Mouse (Mus musculus) hindbrain, embryonic 13.5 days (tissue): ENCODE measurements around the gene Slamf8. TPM values are rescaled to one million over a fixed set of nuclear protein-coding genes. Genes with fewer than 3 reads are reported as not detected.

ENCODE experiments used
- ATAC-seq: fragments of 200-750 bp; cut with Nextera tagmentation; 2 replicates; pipeline ENCODE4 v1.8.0; 2017; ENCODE audit warnings: moderate TSS enrichment; ENCODE audit not compliant: low FRiP score
- H3K27ac ChIP-seq: fragments of 300-500 bp; sonication (generic); 2 replicates; pipeline ENCODE4 v1.5.1; 2015; ENCODE audit warnings: inconsistent platforms, mild to moderate bottlenecking, moderate library complexity
- H3K27me3 ChIP-seq: fragments of 300-500 bp; sonication (generic); 2 replicates; pipeline ENCODE4 v1.6.1; 2015; ENCODE audit warnings: mild to moderate bottlenecking, inconsistent platforms
- H3K36me3 ChIP-seq: fragments of 300-500 bp; sonication (generic); 2 replicates; pipeline ENCODE4 v1.6.1; 2015; ENCODE audit warnings: mild to moderate bottlenecking, inconsistent platforms
- H3K4me1 ChIP-seq: fragments of 300-500 bp; sonication (generic); replicated peaks from 2 replicates; pipeline ENCODE4 v1.6.1; 2015; ENCODE audit warnings: inconsistent platforms
- H3K4me2 ChIP-seq: fragments of 300-500 bp; sonication (generic); 2 replicates; pipeline ENCODE4 v1.6.1; 2015; ENCODE audit warnings: inconsistent platforms, mild to moderate bottlenecking, moderate library complexity
- H3K4me3 ChIP-seq: fragments of 300-500 bp; sonication (generic); 2 replicates; pipeline ENCODE4 v1.5.1; 2015; ENCODE audit warnings: mild to moderate bottlenecking, inconsistent platforms
- H3K9ac ChIP-seq: fragments of 300-500 bp; sonication (generic); 2 replicates; pipeline ENCODE4 v1.6.1; 2015; ENCODE audit warnings: mild to moderate bottlenecking, inconsistent platforms
- H3K9me3 ChIP-seq: fragments of 300-500 bp; sonication (generic); 2 replicates; pipeline ENCODE4 v1.6.1; 2016; ENCODE audit warnings: inconsistent platforms
- WGBS: fragments of 180-500 bp; shearing (Covaris S2); methylation state at CpG from one replicate; pipeline ENCODE4 v1.1.7; 2015; 5-methylcytosine and 5-hydroxymethylcytosine counted together
- polyA plus RNA-seq: library from polyadenylated mRNA; unstranded; fragments of >200 nt; fragmentation: Nextera tagmentation; extraction: Ambion mirVana; gene quantifications from 2 replicates; pipeline ENCODE4 v1.2.1, GENCODE M21; 2015

Gene Slamf8
- polyA plus RNA-seq, 1 experiment from 2014 or later: not detected

GRCm38 (mm10) chr1:172585026-172585425, 5.3 kb downstream of the Slamf8 start:
- no peaks in the 10 kb centered on the region for H3K9me3 ChIP-seq
- peak; percentile 62 for ATAC-seq
- peaks cover 6% of the 10 kb centered on the region; the same call in 1 of the 2 replicates for H3K27me3 ChIP-seq
- H3K4me1 ChIP-seq: peaks cover 20% of the 10 kb centered on the region
- 61% methylated on average over 4 of the region's 4 CpGs for WGBS
- H3K9ac ChIP-seq: no peak overlapping the region
- H3K4me2 ChIP-seq: no peak overlapping the region
- H3K27ac ChIP-seq: peak overlapping the region; percentile 78; the same call in 1 of the 2 replicates
- no peak overlapping the region for H3K4me3 ChIP-seq
- H3K36me3 ChIP-seq: no peaks in the 10 kb centered on the region

GRCm38 (mm10) chr1:172584271-172584670, 6.1 kb downstream of the Slamf8 start:
- no peaks in the 10 kb centered on the region for H3K36me3 ChIP-seq
- ATAC-seq: no peak
- no peaks in the 10 kb centered on the region for H3K9me3 ChIP-seq
- H3K4me1 ChIP-seq: peaks cover 20% of the 10 kb centered on the region
- H3K9ac ChIP-seq: no peak overlapping the region
- H3K27ac ChIP-seq: no peak overlapping the region
- peaks cover 6% of the 10 kb centered on the region; the same call in 1 of the 2 replicates for H3K27me3 ChIP-seq
- no peak overlapping the region for H3K4me2 ChIP-seq
- H3K4me3 ChIP-seq: no peak overlapping the region
- 83% methylated on average over 6 of the region's 6 CpGs for WGBS

- no peaks in the 10 kb centered on the region for H3K36me3 ChIP-seq
- WGBS: 92% methylated on average over 8 of the region's 8 CpGs
Observed at GRCm38 (mm10) chr1:172582436-172582835, 7.9 kb downstream of the Slamf8 start.

GRCm38 (mm10) chr1:172580116-172580515, 10.3 kb downstream of the Slamf8 start:
- WGBS: 82% methylated on average over 6 of the region's 6 CpGs
- no peak overlapping the region for H3K4me3 ChIP-seq
- H3K27ac ChIP-seq: no peak overlapping the region
- H3K27me3 ChIP-seq: peaks cover 9% of the 10 kb centered on the region; the same call in 1 of the 2 replicates
- no peaks in the 10 kb centered on the region for H3K9me3 ChIP-seq
- H3K4me1 ChIP-seq: peaks cover 5% of the 10 kb centered on the region
- no peak overlapping the region for H3K9ac ChIP-seq
- no peak for ATAC-seq
- H3K4me2 ChIP-seq: no peak overlapping the region
- H3K36me3 ChIP-seq: no peaks in the 10 kb centered on the region

More at GRCm38 (mm10) chr1:172582436-172582835, 7.9 kb downstream of the Slamf8 start:
- no peak overlapping the region for H3K27ac ChIP-seq
- peaks cover 20% of the 10 kb centered on the region for H3K4me1 ChIP-seq
- no peak overlapping the region for H3K4me3 ChIP-seq
- ATAC-seq: no peak
- no peaks in the 10 kb centered on the region for H3K9me3 ChIP-seq
- H3K9ac ChIP-seq: no peak overlapping the region
- H3K4me2 ChIP-seq: no peak overlapping the region
- peaks cover 6% of the 10 kb centered on the region; the same call in 1 of the 2 replicates for H3K27me3 ChIP-seq

- peaks cover 6% of the 10 kb centered on the region; the same call in 1 of the 2 replicates for H3K4me1 ChIP-seq
- H3K9ac ChIP-seq: no peak overlapping the region
- no peak overlapping the region for H3K27ac ChIP-seq
- H3K4me2 ChIP-seq: no peak overlapping the region
- no peaks in the 10 kb centered on the region for H3K36me3 ChIP-seq
- ATAC-seq: no peak
- 64% methylated on average over 4 of the region's 4 CpGs for WGBS
- H3K27me3 ChIP-seq: peaks cover 20% of the 10 kb centered on the region
- H3K9me3 ChIP-seq: no peaks in the 10 kb centered on the region
- no peak overlapping the region for H3K4me3 ChIP-seq
Observed at GRCm38 (mm10) chr1:172567758-172568157, 22.6 kb downstream of the Slamf8 start.

- WGBS: 82% methylated on average over 3 of the region's 3 CpGs
- Histone ChIP-seq H3K4me3 (no peak overlapping the region), H3K4me1 (peaks cover 14% of the 10 kb centered on the region), H3K9ac (no peak overlapping the region), H3K4me2 (no peak overlapping the region), H3K27me3 (peaks cover 23% of the 10 kb centered on the region), H3K9me3 (no peaks in the 10 kb centered on the region), H3K27ac (no peak overlapping the region), H3K36me3 (no peaks in the 10 kb centered on the region)
- ATAC-seq: no peak
Observed at GRCm38 (mm10) chr1:172566131-172566530, 24.2 kb downstream of the Slamf8 start.

GRCm38 (mm10) chr1:172563465-172563828, 26.9 kb downstream of the Slamf8 start:
- Histone ChIP-seq H3K4me2 (peak overlapping the region; percentile 90), H3K27ac (peak overlapping the region; percentile 77), H3K4me1 (peaks cover 14% of the 10 kb centered on the region), H3K9me3 (no peaks in the 10 kb centered on the region), H3K4me3 (peak overlapping the region; percentile 74), H3K27me3 (peaks cover 43% of the 10 kb centered on the region), H3K36me3 (no peaks in the 10 kb centered on the region), H3K9ac (peak overlapping the region; percentile 81)
- 1% methylated on average over 10 of the region's 10 CpGs for WGBS
- 0 out of 2 replicates have a peak, but pooled peaks have one; percentile 0 for ATAC-seq

GRCm38 (mm10) chr1:172562641-172563464, 27.5 kb downstream of the Slamf8 start:
- Histone ChIP-seq H3K27me3 (peaks cover 45% of the 10 kb centered on the region), H3K27ac (peak overlapping the region; percentile 77), H3K9me3 (no peaks in the 10 kb centered on the region), H3K4me3 (peak overlapping the region; percentile 74), H3K4me1 (peaks cover 14% of the 10 kb centered on the region), H3K4me2 (peak overlapping the region; percentile 90), H3K9ac (peak overlapping the region; percentile 81), H3K36me3 (no peaks in the 10 kb centered on the region)
- under 1% methylated on average over 65 of the region's 66 CpGs for WGBS
- ATAC-seq: peak; percentile 91

GRCm38 (mm10) chr1:172555638-172556037, 34.7 kb downstream of the Slamf8 start, which contains the start of gene Vsig8:
Vsig8 (plus strand) TSS chr1:172555938.
- Histone ChIP-seq H3K27me3 (peaks cover 35% of the 10 kb centered on the region), H3K27ac (no peak within 1 kb of the TSS), H3K9me3 (no peaks in the 10 kb centered on the region), H3K9ac (no peak within 1 kb of the TSS), H3K36me3 (no peaks in the 10 kb centered on the region), H3K4me2 (no peak within 1 kb of the TSS), H3K4me3 (no peak within 1 kb of the TSS), H3K4me1 (peaks cover 6% of the 10 kb centered on the region)
- ATAC-seq: no peak
- 81% methylated on average over 11 of the region's 11 CpGs for WGBS

GRCm38 (mm10) chr1:172552623-172553022, 37.7 kb downstream of the Slamf8 start:
- no peak overlapping the region for H3K9ac ChIP-seq
- H3K27ac ChIP-seq: no peak overlapping the region
- no peaks in the 10 kb centered on the region for H3K36me3 ChIP-seq
- ATAC-seq: no peak
- no peak overlapping the region for H3K4me2 ChIP-seq
- H3K9me3 ChIP-seq: no peaks in the 10 kb centered on the region
- H3K27me3 ChIP-seq: 0 out of 2 replicates have a peak, but pooled peaks cover 16% of the 10 kb centered on the region
- no peak overlapping the region for H3K4me3 ChIP-seq
- 42% methylated on average over 1 of the region's 1 CpGs for WGBS
- peaks cover 22% of the 10 kb centered on the region for H3K4me1 ChIP-seq

- WGBS: 48% methylated on average over 7 of the region's 7 CpGs
- Histone ChIP-seq H3K27me3 (0 out of 2 replicates have a peak, but pooled peaks cover 9% of the 10 kb centered on the region), H3K4me2 (peak overlapping the region; percentile 63), H3K4me3 (peak overlapping the region; percentile 42), H3K36me3 (no peaks in the 10 kb centered on the region), H3K9me3 (no peaks in the 10 kb centered on the region), H3K27ac (no peak overlapping the region), H3K9ac (0 out of 2 replicates have a peak overlapping the region, but pooled peaks have one; percentile 62), H3K4me1 (peaks cover 22% of the 10 kb centered on the region)
- peak; percentile 6; the same call in 1 of the 2 replicates for ATAC-seq
Observed at GRCm38 (mm10) chr1:172551009-172551408, 39.4 kb downstream of the Slamf8 start.

- peak overlapping the region; percentile 62 for H3K9ac ChIP-seq
- ATAC-seq: peak; percentile 88
- H3K4me1 ChIP-seq: peaks cover 23% of the 10 kb centered on the region
- WGBS: 2% methylated on average over 8 of the region's 8 CpGs
- H3K9me3 ChIP-seq: no peaks in the 10 kb centered on the region
- H3K4me2 ChIP-seq: peak overlapping the region; percentile 63
- 0 out of 2 replicates have a peak, but pooled peaks cover 9% of the 10 kb centered on the region for H3K27me3 ChIP-seq
- peak overlapping the region; percentile 44; the same call in 1 of the 2 replicates for H3K27ac ChIP-seq
- no peaks in the 10 kb centered on the region for H3K36me3 ChIP-seq
- peak overlapping the region; percentile 42 for H3K4me3 ChIP-seq
Observed at GRCm38 (mm10) chr1:172550551-172550951, 39.8 kb downstream of the Slamf8 start.
